Mouse (Mus musculus): ENCODE data around the gene Olfr314. TPM values are rescaled to one million over a fixed set of nuclear protein-coding genes. Genes with fewer than 3 reads are reported as not detected.
A peak's percentile ranks its signal among the peaks of the same experiment; 100 is the strongest.
"Not testable (repeated sequence)": the region's sequence is repeated elsewhere in the genome, so short reads cannot be mapped to it uniquely, and the experiment has no call there.

Gene Olfr314
- polyA plus RNA-seq (2014; fragmentation: Nextera tagmentation; extraction: Ambion mirVana) = 0.11 TPM in 1 of 2 replicates, not detected in the other

DNA sequence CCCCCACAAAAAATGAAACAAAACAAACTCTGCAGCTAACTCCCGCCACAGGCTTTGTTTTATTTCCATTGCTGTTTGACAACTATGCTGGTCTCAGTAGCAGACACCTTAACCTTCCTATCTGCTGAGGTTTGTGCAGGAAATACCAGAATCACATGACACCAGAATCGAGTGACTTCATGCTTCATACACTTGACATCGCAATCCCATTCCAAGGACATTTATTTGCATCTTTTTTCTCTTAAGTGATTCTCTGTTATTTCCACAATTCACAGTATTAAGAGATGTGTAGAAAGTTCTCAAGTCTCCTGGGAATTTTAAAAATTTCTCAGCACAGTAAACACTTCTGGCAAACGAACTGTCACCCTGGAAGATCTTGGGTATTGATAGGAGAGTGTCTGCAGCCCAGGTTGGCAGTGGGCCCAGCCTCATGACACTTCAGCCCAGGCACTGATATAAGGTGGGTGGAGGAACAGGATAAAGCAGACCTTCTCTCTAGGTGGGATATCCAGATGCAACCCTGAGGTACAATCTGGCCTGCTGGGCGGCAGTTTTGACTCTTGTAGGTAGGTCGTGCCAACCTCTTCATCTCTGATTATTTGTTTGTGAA is at the start of gene Olfr314:
Gene Olfr314 (plus strand): TSS at position 473 of the 610 bp plus-strand sequence.
- no peak within 1 kb of the TSS for H3K4me2 ChIP-seq
- TF ChIP-seq CTCF (IDR thresholded peaks at IDR 0.05; ENCODE audit: low read depth) = no peak
- no peak for DNase-seq

DNA sequence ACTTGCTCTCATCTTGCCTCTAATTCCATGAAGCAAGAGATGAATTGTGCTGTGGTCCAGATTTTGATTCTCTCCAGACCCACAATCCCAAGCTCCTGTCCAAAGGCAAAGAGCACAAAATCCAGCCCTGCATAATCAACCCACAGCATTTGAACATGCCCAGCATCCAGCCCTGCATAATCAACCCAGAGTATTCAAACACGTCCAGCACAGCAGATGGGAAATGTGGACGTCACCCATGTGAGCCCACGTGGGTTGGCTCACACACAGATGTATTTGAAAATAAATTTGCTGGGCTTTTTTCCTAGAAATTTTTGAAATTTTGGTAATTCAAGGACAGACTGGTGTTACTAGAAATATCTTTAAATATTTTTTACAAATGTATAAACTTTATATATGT is 49.4 kb upstream of the Olfr314 start:
- Histone ChIP-seq H3K4me2 (no peak overlapping the region), H3K4me3 (ENCODE audit: low read depth, low read length) (no peak overlapping the region), H3K9me3 (ENCODE audit: low read depth, low read length) (no peaks in the 10 kb centered on the region), H3K36me3 (ENCODE audit: insufficient read depth) (no peaks in the 10 kb centered on the region), H3K9ac (no peak overlapping the region), H3K4me1 (ENCODE audit: insufficient read depth) (no peaks in the 10 kb centered on the region), H3K27ac (ENCODE audit: low read depth) (no peak overlapping the region), H3K27me3 (ENCODE audit: insufficient read depth, low read length) (no peaks in the 10 kb centered on the region)
- peak; percentile 21 for DNase-seq
- 49% methylated on average over 3 of the region's 3 CpGs for WGBS
- TF ChIP-seq CTCF (IDR thresholded peaks at IDR 0.05; ENCODE audit: low read depth) = no peak
- ATAC-seq (ENCODE audit: insufficient read depth) = no peak

More for the DNA sequence above, at the start of gene Olfr314:
- no peaks in the 10 kb centered on the region for H3K9me3 ChIP-seq (ENCODE audit: low read depth, low read length)
- no peaks in the 10 kb centered on the region for H3K27me3 ChIP-seq (ENCODE audit: insufficient read depth, low read length)
- ATAC-seq (ENCODE audit: insufficient read depth) = no peak
- H3K4me1 ChIP-seq (ENCODE audit: insufficient read depth) = no peaks in the 10 kb centered on the region
- no peak within 1 kb of the TSS for H3K4me3 ChIP-seq (ENCODE audit: low read depth, low read length)
- H3K27ac ChIP-seq (ENCODE audit: low read depth) = no peak within 1 kb of the TSS
- no peaks in the 10 kb centered on the region for H3K36me3 ChIP-seq (ENCODE audit: insufficient read depth)
- WGBS = 50% methylated on average over 6 of the region's 6 CpGs
- no peak within 1 kb of the TSS for H3K9ac ChIP-seq

DNA sequence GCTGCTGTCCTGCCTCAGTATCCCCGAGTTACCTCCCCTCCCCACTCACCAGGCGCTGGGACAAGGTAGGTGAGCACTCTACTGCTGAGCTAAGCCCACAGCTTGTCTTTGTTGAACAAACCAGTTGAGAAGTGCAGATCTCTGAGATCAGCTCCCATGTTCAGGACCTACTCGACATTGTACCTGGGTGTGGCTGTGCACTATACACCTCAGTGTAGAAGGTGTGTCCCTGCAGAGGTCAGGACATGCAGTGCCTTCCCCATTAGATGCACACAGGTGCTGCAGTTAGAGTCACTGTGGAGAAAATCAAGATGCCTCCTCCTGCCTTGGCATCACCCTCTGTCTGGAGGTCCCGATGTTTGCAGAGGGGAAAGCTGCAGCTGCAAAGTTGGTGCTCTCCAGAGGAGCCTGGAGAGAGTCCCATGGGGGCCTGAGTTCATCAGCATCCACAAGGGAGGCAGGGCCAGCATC is 43.9 kb upstream of the Olfr314 start, which contains the start of gene Olfr317:
Gene Olfr317 (minus strand): TSS at position 421 of the 471 bp plus-strand sequence.
- Histone ChIP-seq H3K9ac (no peak within 1 kb of the TSS), H3K4me1 (ENCODE audit: insufficient read depth) (no peaks in the 10 kb centered on the region), H3K9me3 (ENCODE audit: low read depth, low read length) (no peaks in the 10 kb centered on the region), H3K27ac (ENCODE audit: low read depth) (no peak within 1 kb of the TSS), H3K27me3 (ENCODE audit: insufficient read depth, low read length) (no peaks in the 10 kb centered on the region), H3K4me3 (ENCODE audit: low read depth, low read length) (no peak within 1 kb of the TSS), H3K4me2 (no peak within 1 kb of the TSS), H3K36me3 (ENCODE audit: insufficient read depth) (no peaks in the 10 kb centered on the region)
- no peak for TF ChIP-seq CTCF (IDR thresholded peaks at IDR 0.05; ENCODE audit: low read depth)
- 59% methylated on average over 4 of the region's 4 CpGs for WGBS
- DNase-seq (no peak), ATAC-seq (ENCODE audit: insufficient read depth) (no peak)

DNA sequence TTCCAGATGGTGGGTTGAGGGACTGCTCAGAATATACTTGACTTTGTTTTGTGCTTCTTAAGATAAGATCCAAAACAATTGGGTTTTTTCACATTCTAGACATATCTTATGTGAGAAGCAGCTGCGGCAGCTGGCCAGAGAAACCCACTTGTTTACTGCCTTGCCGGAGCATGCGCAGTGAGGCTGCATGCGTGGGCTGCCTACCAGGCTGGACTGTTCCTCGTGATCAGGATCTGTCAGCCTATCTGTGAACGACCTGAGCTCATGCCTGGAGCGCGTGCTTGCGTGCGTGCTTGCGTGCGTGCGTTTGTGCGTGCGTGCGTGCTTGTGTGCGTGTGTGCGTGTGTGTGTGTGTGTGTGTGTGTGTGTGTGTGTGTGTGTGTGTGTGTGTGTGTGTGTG is 31.7 kb upstream of the Olfr314 start:
- not testable (repeated sequence) for ATAC-seq (ENCODE audit: insufficient read depth)

DNA sequence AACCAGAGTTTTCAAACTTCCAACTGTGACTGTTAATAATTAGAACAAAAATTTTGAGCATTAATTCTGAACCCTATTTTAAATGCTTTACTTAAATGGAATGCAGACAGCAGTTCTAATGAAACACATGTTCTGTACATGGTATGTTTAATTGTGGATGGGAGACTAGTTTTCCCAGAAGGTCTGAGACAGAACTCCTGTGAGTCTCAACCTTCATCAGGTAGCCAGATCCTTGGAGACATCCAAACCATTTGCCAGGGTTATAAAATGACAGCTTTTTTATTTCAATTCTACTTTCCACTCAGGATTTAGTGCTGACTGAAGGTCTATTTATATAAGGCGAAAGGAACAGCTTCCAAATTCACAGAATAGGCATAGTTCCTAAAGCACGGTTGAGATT is 30.3 kb upstream of the Olfr314 start, which contains the start of gene Olfr316:
Gene Olfr316 (plus strand): TSS at position 301 of the 400 bp plus-strand sequence.
- no peaks in the 10 kb centered on the region for H3K36me3 ChIP-seq (ENCODE audit: insufficient read depth)
- H3K4me3 ChIP-seq (ENCODE audit: low read depth, low read length) = no peak within 1 kb of the TSS
- H3K9me3 ChIP-seq (ENCODE audit: low read depth, low read length) = no peaks in the 10 kb centered on the region
- no peaks in the 10 kb centered on the region for H3K4me1 ChIP-seq (ENCODE audit: insufficient read depth)
- ATAC-seq (ENCODE audit: insufficient read depth) (no peak), DNase-seq (no peak)
- 74% methylated on average over 2 of the region's 2 CpGs for WGBS
- no peak for TF ChIP-seq CTCF (IDR thresholded peaks at IDR 0.05; ENCODE audit: low read depth)
- no peak within 1 kb of the TSS for H3K9ac ChIP-seq
- no peak within 1 kb of the TSS for H3K27ac ChIP-seq (ENCODE audit: low read depth)
- H3K4me2 ChIP-seq = no peak within 1 kb of the TSS
- no peaks in the 10 kb centered on the region for H3K27me3 ChIP-seq (ENCODE audit: insufficient read depth, low read length)

More for the DNA sequence above, 31.7 kb upstream of the Olfr314 start:
- H3K9me3 ChIP-seq (ENCODE audit: low read depth, low read length); H3K27ac ChIP-seq (ENCODE audit: low read depth); H3K9ac ChIP-seq; H3K27me3 ChIP-seq (ENCODE audit: insufficient read depth, low read length); H3K4me2 ChIP-seq; DNase-seq; H3K4me3 ChIP-seq (ENCODE audit: low read depth, low read length); H3K36me3 ChIP-seq (ENCODE audit: insufficient read depth); H3K4me1 ChIP-seq (ENCODE audit: insufficient read depth): not testable (repeated sequence)
- WGBS = 85% methylated on average over 18 of the region's 18 CpGs

DNA sequence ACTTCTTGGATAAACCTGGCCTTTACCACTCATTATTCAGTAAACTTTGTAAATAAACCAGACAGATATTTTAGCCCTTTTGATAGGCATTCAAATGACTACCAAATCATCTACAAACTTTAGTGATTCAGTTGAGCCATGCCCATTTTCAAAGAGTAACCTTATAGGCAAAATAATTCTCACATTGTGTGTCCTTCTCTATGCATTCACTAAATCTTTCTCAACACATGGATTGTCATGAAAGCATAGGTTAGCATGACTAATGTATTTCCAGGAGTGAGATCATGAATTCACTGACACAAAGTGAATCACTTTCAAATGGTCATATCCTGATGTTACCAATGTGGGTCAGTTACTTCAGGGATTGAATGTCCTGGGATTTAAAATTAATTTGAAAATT is 9.9 kb upstream of the Olfr314 start, which contains the start of gene Olfr315:
Gene Olfr315 (plus strand): TSS at position 301 of the 400 bp plus-strand sequence.
- H3K27ac ChIP-seq (ENCODE audit: low read depth) = no peak within 1 kb of the TSS
- no peaks in the 10 kb centered on the region for H3K4me1 ChIP-seq (ENCODE audit: insufficient read depth)
- no peak within 1 kb of the TSS for H3K4me2 ChIP-seq
- H3K9me3 ChIP-seq (ENCODE audit: low read depth, low read length) = no peaks in the 10 kb centered on the region
- TF ChIP-seq CTCF (IDR thresholded peaks at IDR 0.05; ENCODE audit: low read depth) = no peak
- ATAC-seq (ENCODE audit: insufficient read depth) (no peak), DNase-seq (no peak)
- no peak within 1 kb of the TSS for H3K4me3 ChIP-seq (ENCODE audit: low read depth, low read length)
- no peaks in the 10 kb centered on the region for H3K27me3 ChIP-seq (ENCODE audit: insufficient read depth, low read length)
- H3K36me3 ChIP-seq (ENCODE audit: insufficient read depth) = no peaks in the 10 kb centered on the region
- no peak within 1 kb of the TSS for H3K9ac ChIP-seq

DNA sequence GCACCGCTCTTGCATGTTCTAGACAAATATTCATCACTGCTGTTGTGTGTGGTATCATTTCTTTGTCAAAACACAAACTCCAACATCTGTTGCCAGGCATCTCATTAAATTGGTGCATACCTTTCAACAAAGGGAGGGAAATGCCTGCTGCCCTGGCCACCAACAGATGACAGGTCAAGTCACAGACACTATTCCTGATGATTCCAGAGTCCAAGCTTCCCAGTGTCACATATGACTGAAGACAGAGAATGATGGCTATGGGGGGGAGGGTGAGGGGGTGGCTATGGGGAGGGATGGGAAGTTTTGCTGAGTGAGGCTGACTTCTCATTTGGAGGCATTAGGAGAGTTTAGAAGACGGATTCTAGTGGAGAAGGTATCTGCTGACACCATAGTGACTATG is 1.4 kb downstream of the Olfr314 start:
- no peaks in the 10 kb centered on the region for H3K4me1 ChIP-seq (ENCODE audit: insufficient read depth)
- WGBS = 63% methylated on average over 2 of the region's 2 CpGs
- H3K4me2 ChIP-seq = no peak overlapping the region
- DNase-seq (no peak), ATAC-seq (ENCODE audit: insufficient read depth) (no peak)
- TF ChIP-seq CTCF (IDR thresholded peaks at IDR 0.05; ENCODE audit: low read depth) = no peak
- no peak overlapping the region for H3K4me3 ChIP-seq (ENCODE audit: low read depth, low read length)
- no peak overlapping the region for H3K9ac ChIP-seq
- no peaks in the 10 kb centered on the region for H3K27me3 ChIP-seq (ENCODE audit: insufficient read depth, low read length)
- H3K36me3 ChIP-seq (ENCODE audit: insufficient read depth) = no peaks in the 10 kb centered on the region
- no peak overlapping the region for H3K27ac ChIP-seq (ENCODE audit: low read depth)
- no peaks in the 10 kb centered on the region for H3K9me3 ChIP-seq (ENCODE audit: low read depth, low read length)

Data from lung, embryonic 14.5 days (tissue).